Mouse (Mus musculus): ENCODE data around the gene Dhx9. TPM values are rescaled to one million over a fixed set of nuclear protein-coding genes. Genes with fewer than 3 reads are reported as not detected.
"Not testable (repeated sequence)": the region's sequence is repeated elsewhere in the genome, so short reads cannot be mapped to it uniquely, and the experiment has no call there.

The Dhx9 gene
- polyA plus RNA-seq, 1 experiment from 2014 or later, result 41.2 TPM

DNA sequence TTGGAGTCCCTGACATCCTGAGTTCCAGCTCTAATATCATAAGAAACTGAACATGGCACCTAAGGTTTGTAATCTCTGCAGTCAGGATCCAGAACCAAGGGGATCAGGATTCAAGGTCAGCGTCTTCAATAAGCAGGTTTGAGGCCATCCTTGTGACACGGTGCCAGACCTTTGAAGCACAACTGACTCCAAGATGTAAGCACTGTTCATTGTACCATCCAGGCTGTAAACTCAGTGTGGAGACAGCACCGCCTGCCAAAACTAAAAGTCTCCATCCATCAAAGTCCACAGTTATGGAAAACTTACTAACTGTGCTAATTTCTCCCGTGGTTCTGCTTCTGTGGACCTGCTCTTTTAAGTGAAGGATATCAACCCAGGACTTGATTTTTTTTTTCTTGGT is 2.5 kb upstream of the Dhx9 start:
- peaks cover 11% of the 10 kb centered on the region for H3K4me1 ChIP-seq (ENCODE audit: control insufficient read depth, insufficient read depth, low read length)
- WGBS, result 90% methylated on average over 4 of the region's 4 CpGs
- H3K27me3 ChIP-seq (ENCODE audit: control insufficient read depth, insufficient read depth, low read length), result no peaks in the 10 kb centered on the region
- H3K9me3 ChIP-seq (ENCODE audit: control insufficient read depth, low read length), result no peaks in the 10 kb centered on the region
- H3K36me3 ChIP-seq (ENCODE audit: control insufficient read depth, insufficient read depth, low read length), result no peaks in the 10 kb centered on the region
- H3K27ac ChIP-seq (ENCODE audit: low read depth, low read length), result no peak overlapping the region
- no peak for ATAC-seq (ENCODE audit: low read depth)
- H3K4me3 ChIP-seq (ENCODE audit: low read depth, low read length), result no peak overlapping the region
- H3K9ac ChIP-seq (replicated peaks; ENCODE audit: low read depth, low read length), result no peak overlapping the region
- no peak overlapping the region for H3K4me2 ChIP-seq (ENCODE audit: low read depth, low read length)

- no peak overlapping the region for H3K9ac ChIP-seq (replicated peaks; ENCODE audit: low read depth, low read length)
- 53% methylated on average over 2 of the region's 2 CpGs for WGBS
- ATAC-seq (ENCODE audit: low read depth), result no peak
- no peaks in the 10 kb centered on the region for H3K27me3 ChIP-seq (ENCODE audit: control insufficient read depth, insufficient read depth, low read length)
- no peaks in the 10 kb centered on the region for H3K36me3 ChIP-seq (ENCODE audit: control insufficient read depth, insufficient read depth, low read length)
- H3K4me2 ChIP-seq (ENCODE audit: low read depth, low read length), result no peak overlapping the region
- H3K4me3 ChIP-seq (ENCODE audit: low read depth, low read length), result no peak overlapping the region
- H3K4me1 ChIP-seq (ENCODE audit: control insufficient read depth, insufficient read depth, low read length), result peaks cover 16% of the 10 kb centered on the region
- H3K9me3 ChIP-seq (ENCODE audit: control insufficient read depth, low read length), result no peaks in the 10 kb centered on the region
- no peak overlapping the region for H3K27ac ChIP-seq (ENCODE audit: low read depth, low read length)
Measured at GRCm38 (mm10) chr1:153489540-153489939, 2.1 kb upstream of the Dhx9 start.

DNA sequence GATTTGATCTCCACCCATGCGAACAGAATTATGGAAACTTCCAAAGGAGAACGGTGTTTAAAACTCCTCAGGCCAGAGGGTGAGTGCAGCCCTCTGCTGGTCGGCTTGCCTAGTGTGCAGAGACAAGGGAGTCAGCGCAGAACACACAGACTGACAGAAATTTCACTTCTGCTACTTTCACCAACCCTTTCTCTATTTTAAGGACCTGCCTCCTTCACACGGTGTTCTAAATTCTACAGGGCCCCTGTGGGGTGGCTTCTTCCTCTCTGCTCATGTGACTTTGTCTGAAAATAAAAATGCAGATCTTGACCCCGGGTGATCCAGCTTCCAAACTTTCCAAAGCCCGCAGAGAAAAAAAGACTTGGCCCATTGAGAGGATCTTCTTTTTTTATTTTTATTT is 1.7 kb upstream of the Dhx9 start:
- no peak for ATAC-seq (ENCODE audit: low read depth)
- Histone ChIP-seq H3K27ac (ENCODE audit: low read depth, low read length) (no peak overlapping the region), H3K27me3 (ENCODE audit: control insufficient read depth, insufficient read depth, low read length) (no peaks in the 10 kb centered on the region), H3K9me3 (ENCODE audit: control insufficient read depth, low read length) (no peaks in the 10 kb centered on the region), H3K36me3 (ENCODE audit: control insufficient read depth, insufficient read depth, low read length) (no peaks in the 10 kb centered on the region), H3K9ac (replicated peaks; ENCODE audit: low read depth, low read length) (no peak overlapping the region), H3K4me3 (ENCODE audit: low read depth, low read length) (no peak overlapping the region), H3K4me1 (ENCODE audit: control insufficient read depth, insufficient read depth, low read length) (peaks cover 18% of the 10 kb centered on the region), H3K4me2 (ENCODE audit: low read depth, low read length) (no peak overlapping the region)
- WGBS, result 52% methylated on average over 7 of the region's 7 CpGs

DNA sequence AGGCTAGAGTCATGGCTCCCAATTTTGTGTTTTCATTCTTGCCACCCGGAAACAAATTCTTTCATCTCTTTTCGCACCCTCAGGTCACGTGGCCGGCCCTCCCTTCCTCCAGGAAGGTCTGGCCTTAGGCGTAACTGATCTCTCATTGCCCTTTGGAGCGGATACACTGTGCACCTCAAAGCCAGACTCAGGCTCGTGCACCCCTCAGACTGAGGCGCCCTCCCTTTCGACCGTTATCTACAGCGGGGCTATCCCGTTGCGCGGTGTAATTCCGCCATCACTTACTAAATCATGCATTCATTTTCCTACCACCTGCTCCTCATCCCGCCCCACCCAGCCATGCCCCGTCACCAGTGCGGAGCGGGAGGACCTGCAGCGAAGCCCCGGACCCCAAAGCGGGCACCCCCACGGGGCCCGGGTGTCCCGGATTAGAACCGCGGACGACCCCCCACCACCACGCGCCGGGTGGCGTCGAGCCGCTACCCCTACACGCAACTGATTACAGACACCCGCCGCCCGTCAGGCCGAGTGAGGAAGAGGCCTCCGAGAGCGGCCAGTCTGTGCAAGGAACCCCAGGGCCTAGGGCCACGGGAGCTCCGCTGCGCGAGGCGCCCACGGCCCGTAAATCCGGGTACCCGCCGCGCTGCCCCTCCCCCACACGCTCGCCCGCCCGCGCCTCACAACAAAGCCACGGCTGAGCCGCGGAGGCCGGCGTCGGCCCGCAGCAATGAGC is 527 bp downstream of the Dhx9 start:
- WGBS, result under 1% methylated on average over 63 of the region's 64 CpGs
- Histone ChIP-seq H3K4me2 (ENCODE audit: low read depth, low read length) (peak overlapping the region; percentile 67), H3K27ac (ENCODE audit: low read depth, low read length) (peak overlapping the region; percentile 93), H3K4me1 (ENCODE audit: control insufficient read depth, insufficient read depth, low read length) (peaks cover 20% of the 10 kb centered on the region), H3K27me3 (ENCODE audit: control insufficient read depth, insufficient read depth, low read length) (no peaks in the 10 kb centered on the region), H3K9me3 (ENCODE audit: control insufficient read depth, low read length) (no peaks in the 10 kb centered on the region), H3K36me3 (ENCODE audit: control insufficient read depth, insufficient read depth, low read length) (no peaks in the 10 kb centered on the region), H3K9ac (replicated peaks; ENCODE audit: low read depth, low read length) (peak overlapping the region; percentile 98), H3K4me3 (ENCODE audit: low read depth, low read length) (peak overlapping the region; percentile 99)
- peak; percentile 88 for ATAC-seq (ENCODE audit: low read depth)

- WGBS, result 7% methylated on average over 6 of the region's 6 CpGs
- ATAC-seq (ENCODE audit: low read depth), result not testable (repeated sequence)
Measured at GRCm38 (mm10) chr1:153486120-153486519, 1.3 kb downstream of the Dhx9 start.

GRCm38 (mm10) chr1:153485201-153485796 is 2.2 kb downstream of the Dhx9 start:
- H3K4me1 ChIP-seq (ENCODE audit: control insufficient read depth, insufficient read depth, low read length), result peaks cover 20% of the 10 kb centered on the region
- no peaks in the 10 kb centered on the region for H3K9me3 ChIP-seq (ENCODE audit: control insufficient read depth, low read length)
- H3K4me3 ChIP-seq (ENCODE audit: low read depth, low read length), result peak overlapping the region; percentile 99
- H3K36me3 ChIP-seq (ENCODE audit: control insufficient read depth, insufficient read depth, low read length), result peaks cover 7% of the 10 kb centered on the region; the same call in 1 of the 2 replicates
- peak overlapping the region; percentile 67 for H3K4me2 ChIP-seq (ENCODE audit: low read depth, low read length)
- H3K27ac ChIP-seq (ENCODE audit: low read depth, low read length), result no peak overlapping the region
- ATAC-seq (ENCODE audit: low read depth), result no peak
- H3K27me3 ChIP-seq (ENCODE audit: control insufficient read depth, insufficient read depth, low read length), result no peaks in the 10 kb centered on the region
- 42% methylated on average over 2 of the region's 2 CpGs for WGBS
- H3K9ac ChIP-seq (replicated peaks; ENCODE audit: low read depth, low read length), result no peak overlapping the region

More at GRCm38 (mm10) chr1:153486120-153486519, 1.3 kb downstream of the Dhx9 start:
- Histone ChIP-seq H3K4me1 (ENCODE audit: control insufficient read depth, insufficient read depth, low read length) (peaks cover 20% of the 10 kb centered on the region), H3K4me3 (ENCODE audit: low read depth, low read length) (peak overlapping the region; percentile 99), H3K4me2 (ENCODE audit: low read depth, low read length) (peak overlapping the region; percentile 67), H3K9ac (replicated peaks; ENCODE audit: low read depth, low read length) (peak overlapping the region; percentile 98)
- H3K36me3 ChIP-seq (ENCODE audit: control insufficient read depth, insufficient read depth, low read length); H3K27me3 ChIP-seq (ENCODE audit: control insufficient read depth, insufficient read depth, low read length); H3K27ac ChIP-seq (ENCODE audit: low read depth, low read length); H3K9me3 ChIP-seq (ENCODE audit: control insufficient read depth, low read length): not testable (repeated sequence)

GRCm38 (mm10) chr1:153481025-153481412 is 6.4 kb downstream of the Dhx9 start:
- WGBS, result 65% methylated on average over 1 of the region's 1 CpGs
- ATAC-seq (ENCODE audit: low read depth), result 0 out of 2 replicates have a peak, but pooled peaks have one; percentile 10

GRCm38 (mm10) chr1:153480386-153481024 is 7.0 kb downstream of the Dhx9 start:
- H3K4me3 ChIP-seq (ENCODE audit: low read depth, low read length), result no peak overlapping the region
- ATAC-seq (ENCODE audit: low read depth), result 0 out of 2 replicates have a peak, but pooled peaks have one; percentile 32
- WGBS, result 53% methylated on average over 1 of the region's 1 CpGs
- H3K27me3 ChIP-seq (ENCODE audit: control insufficient read depth, insufficient read depth, low read length), result no peaks in the 10 kb centered on the region
- H3K4me1 ChIP-seq (ENCODE audit: control insufficient read depth, insufficient read depth, low read length), result peaks cover 14% of the 10 kb centered on the region
- no peak overlapping the region for H3K4me2 ChIP-seq (ENCODE audit: low read depth, low read length)
- H3K9me3 ChIP-seq (ENCODE audit: control insufficient read depth, low read length), result no peaks in the 10 kb centered on the region
- peaks cover 39% of the 10 kb centered on the region for H3K36me3 ChIP-seq (ENCODE audit: control insufficient read depth, insufficient read depth, low read length)
- H3K27ac ChIP-seq (ENCODE audit: low read depth, low read length), result no peak overlapping the region
- H3K9ac ChIP-seq (replicated peaks; ENCODE audit: low read depth, low read length), result no peak overlapping the region

More at GRCm38 (mm10) chr1:153481025-153481412, 6.4 kb downstream of the Dhx9 start:
- Histone ChIP-seq H3K4me2 (ENCODE audit: low read depth, low read length) (no peak overlapping the region), H3K9ac (replicated peaks; ENCODE audit: low read depth, low read length) (no peak overlapping the region), H3K27ac (ENCODE audit: low read depth, low read length) (no peak overlapping the region), H3K27me3 (ENCODE audit: control insufficient read depth, insufficient read depth, low read length) (no peaks in the 10 kb centered on the region), H3K36me3 (ENCODE audit: control insufficient read depth, insufficient read depth, low read length) (peaks cover 38% of the 10 kb centered on the region), H3K4me3 (ENCODE audit: low read depth, low read length) (no peak overlapping the region), H3K4me1 (ENCODE audit: control insufficient read depth, insufficient read depth, low read length) (peaks cover 18% of the 10 kb centered on the region), H3K9me3 (ENCODE audit: control insufficient read depth, low read length) (no peaks in the 10 kb centered on the region)

DNA sequence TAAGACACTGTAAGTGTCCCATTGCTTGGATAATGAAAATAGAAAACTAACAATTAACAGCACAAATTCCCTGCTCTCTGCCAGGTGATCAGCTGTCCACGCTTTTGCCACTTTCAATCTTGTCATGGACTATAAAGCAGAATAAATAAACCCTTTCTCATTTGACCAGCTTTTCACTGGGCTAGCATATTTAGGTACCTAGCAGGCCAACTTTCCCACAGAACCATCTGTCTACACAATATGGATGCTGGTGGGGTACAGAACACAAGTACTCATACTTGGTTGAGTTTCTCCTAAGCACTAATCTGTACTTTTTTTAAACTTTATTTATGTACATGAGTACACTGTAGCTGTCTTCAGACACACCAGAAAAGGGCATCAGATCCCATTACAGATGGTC is 8.2 kb downstream of the Dhx9 start:
- ATAC-seq (ENCODE audit: low read depth), result no peak
- peaks cover 48% of the 10 kb centered on the region for H3K36me3 ChIP-seq (ENCODE audit: control insufficient read depth, insufficient read depth, low read length)
- H3K4me3 ChIP-seq (ENCODE audit: low read depth, low read length), result no peak overlapping the region
- H3K9ac ChIP-seq (replicated peaks; ENCODE audit: low read depth, low read length), result no peak overlapping the region
- no peak overlapping the region for H3K4me2 ChIP-seq (ENCODE audit: low read depth, low read length)
- no peaks in the 10 kb centered on the region for H3K9me3 ChIP-seq (ENCODE audit: control insufficient read depth, low read length)
- H3K27ac ChIP-seq (ENCODE audit: low read depth, low read length), result no peak overlapping the region
- no peaks in the 10 kb centered on the region for H3K27me3 ChIP-seq (ENCODE audit: control insufficient read depth, insufficient read depth, low read length)
- WGBS, result 71% methylated on average over 1 of the region's 1 CpGs
- 0 out of 2 replicates have a peak, but pooled peaks cover 2% of the 10 kb centered on the region for H3K4me1 ChIP-seq (ENCODE audit: control insufficient read depth, insufficient read depth, low read length)
